Mouse (Mus musculus) intestine, embryonic 14.5 days (tissue): ENCODE measurements around the gene Osbpl3. TPM values are rescaled to one million over a fixed set of nuclear protein-coding genes. Genes with fewer than 3 reads are reported as not detected.

Experiments
- ATAC-seq: fragments of 200-750 bp; cut with Nextera tagmentation; replicated peaks from 2 replicates; pipeline ENCODE4 v1.8.0; 2017; ENCODE audit warnings: low read depth, moderate number of reproducible peaks, moderate TSS enrichment, moderate library complexity; ENCODE audit not compliant: low FRiP score, low TSS enrichment
- DNase-seq: peaks from one replicate; pipeline ENCODE4 v3.0.0-alpha.2; 2018; ENCODE audit warnings: low spot score
- H3K27ac ChIP-seq: fragments of 300-500 bp; sonication (generic); 2 replicates; pipeline ENCODE4 v1.5.1; 2014; ENCODE audit warnings: low read depth, mild to moderate bottlenecking, control low read depth
- H3K27me3 ChIP-seq: fragments of 300-500 bp; sonication (generic); replicated peaks from 2 replicates; pipeline ENCODE4 v1.6.1; 2014; ENCODE audit warnings: low read length, control low read depth; ENCODE audit not compliant: control insufficient read depth, insufficient read depth
- H3K36me3 ChIP-seq: fragments of 300-500 bp; sonication (generic); 2 replicates; pipeline ENCODE4 v1.6.1; 2014; ENCODE audit warnings: low read length, control low read depth; ENCODE audit not compliant: control insufficient read depth, insufficient read depth
- H3K4me1 ChIP-seq: fragments of 300-500 bp; sonication (generic); replicated peaks from 2 replicates; pipeline ENCODE4 v1.6.1; 2014; ENCODE audit warnings: low read length, control low read depth, mixed read lengths; ENCODE audit not compliant: control insufficient read depth, insufficient read depth
- H3K4me2 ChIP-seq: fragments of 300-500 bp; sonication (generic); 2 replicates; pipeline ENCODE4 v1.6.1; 2014; ENCODE audit warnings: low read length
- H3K4me3 ChIP-seq: fragments of 300-500 bp; sonication (generic); 2 replicates; pipeline ENCODE4 v1.5.1; 2014; ENCODE audit warnings: low read depth, low read length, control low read depth, mixed read lengths
- H3K9ac ChIP-seq: fragments of 300-500 bp; sonication (generic); 2 replicates; pipeline ENCODE4 v1.6.1; 2014; ENCODE audit warnings: mild to moderate bottlenecking, low read length
- H3K9me3 ChIP-seq: fragments of 300-500 bp; sonication (generic); 2 replicates; pipeline ENCODE4 v1.6.1; 2016; ENCODE audit warnings: low read length, control low read depth; ENCODE audit not compliant: control insufficient read depth
- WGBS: fragments of 180-500 bp; shearing (Covaris S2); extraction: QIAGEN DNeasy Blood & Tissue Kit; methylation state at CpG from one replicate; pipeline ENCODE4 v1.1.7; 2014; 5-methylcytosine and 5-hydroxymethylcytosine counted together
- polyA plus RNA-seq: library from polyadenylated mRNA; unstranded; fragments of >200 nt; fragmentation: Nextera tagmentation; extraction: Ambion mirVana; gene quantifications from 2 replicates; pipeline ENCODE4 v1.2.1, GENCODE M21; 2014

The Osbpl3 gene
- polyA plus RNA-seq, 1 experiment from 2014 or later, result 10.1 TPM

DNA sequence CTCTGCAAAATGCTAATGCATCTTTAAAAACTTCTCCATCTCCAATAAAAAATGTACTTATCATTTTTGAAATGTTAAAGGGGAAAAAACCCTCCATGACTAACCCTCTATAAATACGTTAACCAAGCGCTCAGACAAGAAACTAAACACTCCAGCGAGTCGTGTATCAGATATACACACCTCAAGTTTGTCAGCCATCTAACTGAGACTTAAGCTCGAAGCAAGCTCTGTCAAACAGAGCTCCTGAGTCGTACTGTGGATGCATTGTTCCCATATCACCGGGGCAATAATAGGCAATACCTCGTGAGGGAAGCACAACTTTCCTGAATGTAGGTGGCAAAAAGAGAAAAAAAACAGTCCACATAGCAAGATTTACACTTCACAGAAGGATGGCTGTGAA is 73.8 kb downstream of the Osbpl3 start:
- peaks cover 21% of the 10 kb centered on the region for H3K4me1 ChIP-seq
- WGBS, result 37% methylated on average over 8 of the region's 8 CpGs
- DNase-seq, result no peak

GRCm38 (mm10) chr6:50381504-50382091 is 74.4 kb downstream of the Osbpl3 start:
- H3K9me3 ChIP-seq, result no peaks in the 10 kb centered on the region
- no peaks in the 10 kb centered on the region for H3K27me3 ChIP-seq
- 26% methylated on average over 11 of the region's 11 CpGs for WGBS
- H3K4me2 ChIP-seq, result peak overlapping the region; percentile 37
- H3K4me3 ChIP-seq, result peak overlapping the region; percentile 8; the same call in 1 of the 2 replicates
- no peaks in the 10 kb centered on the region for H3K36me3 ChIP-seq
- H3K27ac ChIP-seq, result peak overlapping the region; percentile 33; the same call in 1 of the 2 replicates
- H3K4me1 ChIP-seq, result peaks cover 21% of the 10 kb centered on the region
- DNase-seq, result peak; percentile 60
- no peak; the same call in 1 of the 2 replicates for ATAC-seq
- H3K9ac ChIP-seq, result no peak overlapping the region

More for the DNA sequence above, 73.8 kb downstream of the Osbpl3 start:
- ATAC-seq, result no peak
- Histone ChIP-seq H3K9ac (no peak overlapping the region), H3K27me3 (no peaks in the 10 kb centered on the region), H3K4me2 (peak overlapping the region; percentile 37; the same call in 1 of the 2 replicates), H3K4me3 (no peak overlapping the region), H3K9me3 (no peaks in the 10 kb centered on the region), H3K36me3 (no peaks in the 10 kb centered on the region), H3K27ac (peak overlapping the region; percentile 38; the same call in 1 of the 2 replicates)

DNA sequence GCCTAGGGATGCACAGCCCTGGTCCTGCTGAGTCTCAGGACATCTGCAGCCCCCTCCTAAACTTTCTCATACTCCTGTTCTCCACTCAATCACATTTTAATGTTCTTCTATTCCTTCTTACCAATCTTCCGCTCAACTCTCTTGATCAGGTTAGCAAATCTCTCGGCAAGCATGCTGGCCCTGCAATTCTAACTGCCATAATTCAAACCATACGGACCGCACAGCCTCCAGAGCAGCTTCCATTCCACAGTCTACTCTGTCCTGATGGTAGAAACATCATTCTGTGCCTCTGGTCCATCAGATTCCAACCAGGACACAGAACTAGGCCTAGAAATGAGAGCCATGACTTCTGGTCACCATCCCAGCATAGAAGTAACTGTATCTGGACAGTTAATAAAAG is 76.3 kb downstream of the Osbpl3 start:
- Histone ChIP-seq H3K4me2 (no peak overlapping the region), H3K4me1 (peaks cover 21% of the 10 kb centered on the region), H3K36me3 (no peaks in the 10 kb centered on the region), H3K9ac (no peak overlapping the region), H3K27me3 (no peaks in the 10 kb centered on the region), H3K4me3 (no peak overlapping the region), H3K9me3 (no peaks in the 10 kb centered on the region), H3K27ac (no peak overlapping the region)
- ATAC-seq (no peak), DNase-seq (no peak)
- WGBS, result 90% methylated on average over 4 of the region's 4 CpGs

GRCm38 (mm10) chr6:50379136-50379535 is 76.9 kb downstream of the Osbpl3 start:
- no peak for ATAC-seq
- Histone ChIP-seq H3K27ac (no peak overlapping the region), H3K4me2 (no peak overlapping the region), H3K9me3 (no peaks in the 10 kb centered on the region), H3K4me1 (peaks cover 21% of the 10 kb centered on the region), H3K4me3 (no peak overlapping the region), H3K27me3 (no peaks in the 10 kb centered on the region), H3K36me3 (no peaks in the 10 kb centered on the region), H3K9ac (no peak overlapping the region)
- DNase-seq, result no peak
- 58% methylated on average over 5 of the region's 5 CpGs for whole genome bisulfite sequencing

GRCm38 (mm10) chr6:50377742-50378720 is 78.0 kb downstream of the Osbpl3 start:
- Histone ChIP-seq H3K9me3 (no peaks in the 10 kb centered on the region), H3K4me1 (peaks cover 21% of the 10 kb centered on the region), H3K4me2 (no peak overlapping the region), H3K27me3 (no peaks in the 10 kb centered on the region), H3K4me3 (no peak overlapping the region), H3K9ac (no peak overlapping the region), H3K27ac (no peak overlapping the region), H3K36me3 (no peaks in the 10 kb centered on the region)
- no peak for ATAC-seq
- DNase-seq, result no peak
- WGBS, result 62% methylated on average over 21 of the region's 21 CpGs

DNA sequence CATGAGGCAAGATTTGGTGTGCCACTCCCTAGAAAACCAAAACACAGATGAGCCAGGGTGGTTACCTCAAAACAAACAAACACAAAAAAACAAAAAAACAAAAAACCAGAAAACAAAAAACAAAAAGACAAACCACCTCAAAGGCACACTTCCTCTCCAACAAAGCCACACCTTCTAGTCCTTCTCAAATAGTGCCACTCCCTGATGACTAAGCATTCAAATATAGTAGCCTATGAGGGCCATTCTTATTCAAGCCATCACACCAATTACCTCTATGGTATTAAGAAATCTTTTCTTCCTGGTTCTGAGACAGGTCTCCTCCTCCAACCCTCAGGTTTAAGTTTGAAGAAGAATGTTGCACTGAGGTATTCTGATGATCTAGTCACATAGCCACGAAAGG is 79.3 kb downstream of the Osbpl3 start:
- 98% methylated on average over 1 of the region's 1 CpGs for WGBS
- H3K4me3 ChIP-seq, result no peak overlapping the region
- ATAC-seq (no peak), DNase-seq (no peak)
- H3K27me3 ChIP-seq, result no peaks in the 10 kb centered on the region
- no peaks in the 10 kb centered on the region for H3K36me3 ChIP-seq
- H3K4me1 ChIP-seq, result peaks cover 11% of the 10 kb centered on the region
- H3K4me2 ChIP-seq, result no peak overlapping the region
- no peak overlapping the region for H3K9ac ChIP-seq
- H3K27ac ChIP-seq, result no peak overlapping the region
- H3K9me3 ChIP-seq, result no peaks in the 10 kb centered on the region

DNA sequence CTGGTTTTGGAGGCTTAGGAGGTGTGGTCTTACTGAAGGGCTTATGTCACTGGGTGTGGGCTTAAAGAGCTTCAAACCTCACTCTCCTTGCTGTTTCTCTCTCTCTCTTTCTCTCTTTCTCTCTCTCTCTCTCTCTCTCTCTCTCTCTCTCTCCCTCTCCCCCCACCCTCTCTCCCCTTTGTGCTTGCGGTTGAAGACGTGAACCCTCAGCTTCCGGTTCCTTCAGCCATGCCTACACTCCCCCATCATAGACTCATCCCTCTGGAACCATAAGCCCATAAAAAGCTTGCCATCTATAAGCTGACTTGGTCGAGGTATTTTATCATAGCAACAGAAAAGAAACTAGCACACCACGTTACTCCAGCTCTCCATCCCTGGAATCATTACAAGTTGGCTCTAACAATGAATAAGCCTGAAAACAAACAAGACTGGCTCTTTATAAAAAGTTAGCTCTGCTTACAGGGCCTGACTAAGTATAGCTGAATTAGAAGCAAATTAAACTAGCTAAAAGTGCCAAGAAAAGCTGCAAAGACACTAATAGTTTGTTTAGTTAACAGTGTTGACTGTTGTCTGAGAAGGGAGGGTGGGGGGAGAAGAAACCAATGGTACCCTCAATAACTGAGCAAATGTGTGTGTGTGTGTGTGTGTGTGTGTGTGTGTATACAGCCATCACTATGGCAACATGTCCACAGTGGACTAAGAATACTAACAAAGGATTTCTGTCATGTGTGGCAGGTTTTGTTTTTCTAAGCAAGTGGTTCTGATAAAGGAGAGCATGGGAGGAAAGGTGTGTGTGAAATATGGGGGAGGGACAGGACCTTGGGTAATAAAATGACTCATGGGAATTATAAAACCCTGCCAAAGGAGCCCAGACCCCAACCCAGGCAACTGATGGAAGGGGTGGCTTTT is 83.2 kb downstream of the Osbpl3 start:
- Histone ChIP-seq H3K4me3 (no peak overlapping the region), H3K27me3 (no peaks in the 10 kb centered on the region), H3K27ac (no peak overlapping the region), H3K36me3 (no peaks in the 10 kb centered on the region), H3K9me3 (no peaks in the 10 kb centered on the region), H3K4me2 (no peak overlapping the region), H3K4me1 (0 out of 2 replicates have a peak, but pooled peaks cover 2% of the 10 kb centered on the region), H3K9ac (no peak overlapping the region)
- DNase-seq (no peak), ATAC-seq (peak; percentile 73)
- 62% methylated on average over 5 of the region's 5 CpGs for WGBS

DNA sequence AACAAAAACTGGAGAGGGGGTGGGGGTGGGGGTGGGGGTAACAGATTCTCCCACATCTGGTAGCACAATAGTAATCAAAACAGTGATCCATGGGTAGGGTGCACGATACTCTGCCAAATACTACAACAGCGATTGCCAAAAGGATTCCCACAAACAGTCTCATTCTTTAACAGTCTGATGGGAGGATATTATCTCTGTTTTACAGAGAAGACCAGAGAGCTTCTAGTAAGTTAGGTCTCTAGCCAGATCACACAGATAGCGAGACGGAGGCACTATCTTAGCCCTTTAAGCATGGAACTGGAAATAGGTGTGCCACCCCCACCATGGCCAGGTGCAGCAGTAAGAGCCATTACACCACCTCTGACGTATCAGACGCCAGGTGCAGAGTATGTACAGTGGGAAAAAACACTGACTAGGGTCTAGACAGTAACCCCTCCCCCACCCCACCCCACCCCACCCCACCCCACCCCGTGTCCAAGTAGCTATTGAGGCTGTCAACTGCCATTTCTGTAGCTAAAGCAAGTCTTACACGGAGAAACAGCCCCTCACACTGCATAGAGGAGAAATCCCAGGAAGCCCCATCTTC is 84.4 kb downstream of the Osbpl3 start:
- Histone ChIP-seq H3K36me3 (no peaks in the 10 kb centered on the region), H3K27me3 (no peaks in the 10 kb centered on the region), H3K9me3 (no peaks in the 10 kb centered on the region), H3K4me2 (no peak overlapping the region), H3K4me1 (no peaks in the 10 kb centered on the region), H3K4me3 (no peak overlapping the region), H3K9ac (no peak overlapping the region), H3K27ac (no peak overlapping the region)
- DNase-seq, result no peak
- 87% methylated on average over 8 of the region's 8 CpGs for WGBS
- no peak for ATAC-seq
